Mouse (Mus musculus) kidney, adult 2 months (tissue): Measurements from ENCODE around the gene Dync2li1.

Experiments used
- CTCF ChIP-seq: fragments of 200-500 bp; conservative IDR thresholded peaks from 2 replicates; pipeline ENCODE4 v1.5.1; 2011; ENCODE audit warnings: low read depth, mild to moderate bottlenecking, control low read depth, low read length, moderate library complexity, mixed read lengths; ENCODE audit not compliant: insufficient read depth, insufficient read length
- POLR2A ChIP-seq: fragments of 200-500 bp; IDR thresholded peaks from one replicate; pipeline ENCODE4 v1.6.1; 2011; ENCODE audit warnings: low read depth, low read length, control low read depth

GRCm38 (mm10) chr17:84645894-84646293 lies 19.6 kb downstream of the Dync2li1 start:
- no peak for TF ChIP-seq POLR2A
- TF ChIP-seq CTCF: no peak
